Mouse (Mus musculus): ENCODE measurements around the gene Lect2. TPM values are rescaled to one million over a fixed set of nuclear protein-coding genes. Genes with fewer than 3 reads are reported as not detected.

The Lect2 gene
- polyA plus RNA-seq, 1 experiment from 2014 or later, result not detected

DNA sequence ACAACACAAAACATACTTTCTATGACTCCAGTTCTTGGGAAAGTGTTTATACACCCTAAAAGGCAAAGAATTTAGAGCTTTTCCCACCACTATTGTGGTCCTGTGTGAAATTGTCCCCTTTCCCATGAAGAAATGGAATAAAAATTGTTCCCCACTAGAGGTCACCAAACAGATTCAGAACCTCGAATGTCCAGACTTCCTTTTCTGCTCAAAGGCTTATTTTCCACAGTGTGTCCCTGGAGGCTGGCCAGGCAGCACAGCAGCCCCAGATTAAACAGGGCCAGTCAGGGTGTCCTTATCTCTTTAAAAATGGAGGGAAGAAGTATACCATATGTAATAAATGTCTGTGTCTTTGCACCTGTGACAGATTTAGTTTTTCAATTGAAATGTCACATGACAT lies 7.7 kb upstream of the Lect2 start:
- H3K4me1 ChIP-seq, result peaks cover 14% of the 10 kb centered on the region
- no peak overlapping the region for H3K4me2 ChIP-seq
- no peak overlapping the region for H3K27ac ChIP-seq
- H3K4me3 ChIP-seq, result no peak overlapping the region
- no peaks in the 10 kb centered on the region for H3K9me3 ChIP-seq
- H3K9ac ChIP-seq, result no peak overlapping the region
- H3K27me3 ChIP-seq, result no peaks in the 10 kb centered on the region
- ATAC-seq (ENCODE audit: insufficient number of reproducible peaks, insufficient read depth, low FRiP score, low TSS enrichment, low read depth), result no peak
- H3K36me3 ChIP-seq, result no peaks in the 10 kb centered on the region
- 4% methylated on average over 1 of the region's 1 CpGs for WGBS

GRCm38 (mm10) chr13:56554409-56554808 lies 6.1 kb upstream of the Lect2 start:
- H3K9me3 ChIP-seq, result no peaks in the 10 kb centered on the region
- peaks cover 14% of the 10 kb centered on the region for H3K4me1 ChIP-seq
- no peaks in the 10 kb centered on the region for H3K36me3 ChIP-seq
- 8% methylated on average over 2 of the region's 2 CpGs for WGBS
- H3K4me3 ChIP-seq, result no peak overlapping the region
- H3K4me2 ChIP-seq, result no peak overlapping the region
- no peak overlapping the region for H3K9ac ChIP-seq
- H3K27me3 ChIP-seq, result no peaks in the 10 kb centered on the region
- no peak for ATAC-seq (ENCODE audit: insufficient number of reproducible peaks, insufficient read depth, low FRiP score, low TSS enrichment, low read depth)
- no peak overlapping the region for H3K27ac ChIP-seq

DNA sequence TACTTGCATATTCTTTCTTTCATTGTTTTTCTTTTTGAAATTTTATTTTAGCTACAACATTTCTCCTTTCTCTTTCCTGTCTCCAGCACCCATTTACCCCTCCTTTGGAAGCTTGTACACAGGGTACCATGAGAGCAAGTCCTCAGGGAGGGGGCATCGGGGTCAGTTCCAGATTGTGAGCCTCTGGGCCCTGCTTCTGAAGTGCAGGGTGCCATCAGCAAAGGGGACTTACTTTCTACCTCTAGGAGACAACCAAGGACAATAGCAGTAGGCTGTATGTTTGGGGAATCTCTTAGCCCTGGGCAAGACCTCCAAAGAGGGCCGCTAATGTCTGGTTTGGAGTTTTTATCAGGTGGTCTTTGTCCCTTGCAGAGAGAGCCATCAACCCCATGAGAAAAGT lies 5.6 kb upstream of the Lect2 start:
- H3K27ac ChIP-seq, result no peak overlapping the region
- H3K27me3 ChIP-seq, result no peaks in the 10 kb centered on the region
- H3K4me3 ChIP-seq, result no peak overlapping the region
- no peaks in the 10 kb centered on the region for H3K36me3 ChIP-seq
- peaks cover 14% of the 10 kb centered on the region for H3K4me1 ChIP-seq
- no peak overlapping the region for H3K9ac ChIP-seq
- no peaks in the 10 kb centered on the region for H3K9me3 ChIP-seq
- no peak overlapping the region for H3K4me2 ChIP-seq
- 41% methylated on average over 2 of the region's 2 CpGs for WGBS
- ATAC-seq (ENCODE audit: insufficient number of reproducible peaks, insufficient read depth, low FRiP score, low TSS enrichment, low read depth), result no peak

DNA sequence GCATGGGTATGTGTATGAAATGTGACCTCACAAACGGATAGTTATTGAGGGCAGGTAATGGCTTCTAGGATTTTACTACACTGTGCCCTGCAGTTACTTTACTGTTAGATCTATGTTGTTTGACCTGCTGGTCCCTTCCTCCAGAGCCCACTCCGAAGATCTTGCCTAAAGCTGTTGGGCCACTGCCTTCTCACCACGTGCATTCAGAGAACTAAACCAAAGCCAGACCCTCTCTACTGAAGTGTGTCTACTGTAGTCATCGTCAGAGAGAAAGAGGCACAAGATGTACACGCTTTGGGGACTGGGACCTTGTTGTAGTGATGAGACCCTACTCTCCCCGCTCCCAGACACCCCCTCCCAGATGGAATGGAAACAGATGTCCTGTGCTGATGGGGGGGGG lies 3.4 kb upstream of the Lect2 start:
- Histone ChIP-seq H3K4me3 (no peak overlapping the region), H3K27me3 (no peaks in the 10 kb centered on the region), H3K9ac (no peak overlapping the region), H3K9me3 (no peaks in the 10 kb centered on the region), H3K27ac (no peak overlapping the region), H3K4me1 (peaks cover 14% of the 10 kb centered on the region), H3K36me3 (no peaks in the 10 kb centered on the region), H3K4me2 (no peak overlapping the region)
- ATAC-seq (ENCODE audit: insufficient number of reproducible peaks, insufficient read depth, low FRiP score, low TSS enrichment, low read depth), result no peak
- WGBS, result 54% methylated on average over 6 of the region's 6 CpGs

GRCm38 (mm10) chr13:56550574-56550973 lies 2.3 kb upstream of the Lect2 start:
- 48% methylated on average over 1 of the region's 1 CpGs for WGBS

GRCm38 (mm10) chr13:56549364-56549763 lies 1.1 kb upstream of the Lect2 start:
- ATAC-seq (ENCODE audit: insufficient number of reproducible peaks, insufficient read depth, low FRiP score, low TSS enrichment, low read depth), result no peak
- no peaks in the 10 kb centered on the region for H3K36me3 ChIP-seq
- WGBS, result 79% methylated on average over 4 of the region's 4 CpGs

More at GRCm38 (mm10) chr13:56550574-56550973, 2.3 kb upstream of the Lect2 start:
- H3K4me3 ChIP-seq, result no peak overlapping the region
- H3K9me3 ChIP-seq, result no peaks in the 10 kb centered on the region
- peaks cover 14% of the 10 kb centered on the region for H3K4me1 ChIP-seq
- H3K27me3 ChIP-seq, result no peaks in the 10 kb centered on the region
- H3K27ac ChIP-seq, result no peak overlapping the region
- ATAC-seq (ENCODE audit: insufficient number of reproducible peaks, insufficient read depth, low FRiP score, low TSS enrichment, low read depth), result no peak
- no peak overlapping the region for H3K4me2 ChIP-seq
- H3K36me3 ChIP-seq, result no peaks in the 10 kb centered on the region
- no peak overlapping the region for H3K9ac ChIP-seq

DNA sequence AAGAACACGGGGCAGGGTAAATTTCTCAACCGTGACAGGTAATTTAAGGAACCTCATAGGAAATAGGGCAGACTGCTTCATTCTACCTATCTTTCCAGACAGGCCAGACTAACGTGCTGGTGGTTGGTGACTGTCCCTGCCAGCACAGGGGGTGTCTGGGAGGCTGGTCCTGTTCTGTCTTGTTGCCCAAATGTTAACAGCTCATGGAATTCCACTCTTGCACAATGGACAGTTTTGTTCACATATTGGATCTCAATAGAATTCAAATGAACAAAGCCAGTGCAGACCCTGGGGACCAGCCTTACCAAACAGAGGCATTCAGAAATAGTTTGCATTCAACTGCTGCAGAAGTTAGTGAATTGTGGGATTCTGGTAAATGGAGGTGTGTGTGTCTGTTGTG lies 3.3 kb downstream of the Lect2 start:
- Histone ChIP-seq H3K27ac (no peak overlapping the region), H3K4me3 (no peak overlapping the region), H3K27me3 (no peaks in the 10 kb centered on the region), H3K9ac (no peak overlapping the region), H3K4me2 (no peak overlapping the region), H3K9me3 (no peaks in the 10 kb centered on the region), H3K4me1 (no peaks in the 10 kb centered on the region), H3K36me3 (no peaks in the 10 kb centered on the region)
- WGBS, result 41% methylated on average over 3 of the region's 3 CpGs
- no peak for ATAC-seq (ENCODE audit: insufficient number of reproducible peaks, insufficient read depth, low FRiP score, low TSS enrichment, low read depth)

More at GRCm38 (mm10) chr13:56549364-56549763, 1.1 kb upstream of the Lect2 start:
- Histone ChIP-seq H3K4me3 (no peak overlapping the region), H3K4me2 (no peak overlapping the region), H3K9ac (no peak overlapping the region), H3K4me1 (peaks cover 11% of the 10 kb centered on the region), H3K27ac (no peak overlapping the region), H3K27me3 (no peaks in the 10 kb centered on the region), H3K9me3 (no peaks in the 10 kb centered on the region)

DNA sequence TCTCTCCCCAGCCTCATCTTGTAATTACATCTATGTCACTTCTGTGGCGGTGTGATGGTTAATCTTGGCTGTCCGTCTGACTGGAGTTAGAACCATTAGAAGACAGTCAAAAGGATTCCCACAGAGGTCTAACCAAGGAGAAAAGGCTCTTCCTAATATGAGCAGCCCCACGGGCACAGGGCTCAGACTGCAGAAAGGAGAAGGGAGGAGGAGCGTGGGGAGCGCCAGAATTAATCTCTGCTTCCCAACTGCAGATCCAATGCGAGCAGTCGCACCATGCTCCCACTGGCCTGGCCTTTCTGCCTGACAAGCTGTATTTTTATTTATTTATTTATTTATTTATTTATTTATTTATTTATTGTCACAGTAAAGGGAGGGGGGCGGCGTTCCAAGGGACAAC lies 4.5 kb downstream of the Lect2 start:
- WGBS, result 79% methylated on average over 9 of the region's 9 CpGs
- ATAC-seq (ENCODE audit: insufficient number of reproducible peaks, insufficient read depth, low FRiP score, low TSS enrichment, low read depth), result no peak
- no peak overlapping the region for H3K27ac ChIP-seq
- no peaks in the 10 kb centered on the region for H3K27me3 ChIP-seq
- H3K4me1 ChIP-seq, result no peaks in the 10 kb centered on the region
- no peak overlapping the region for H3K9ac ChIP-seq
- H3K4me3 ChIP-seq, result no peak overlapping the region
- no peaks in the 10 kb centered on the region for H3K9me3 ChIP-seq
- H3K36me3 ChIP-seq, result no peaks in the 10 kb centered on the region
- H3K4me2 ChIP-seq, result no peak overlapping the region

DNA sequence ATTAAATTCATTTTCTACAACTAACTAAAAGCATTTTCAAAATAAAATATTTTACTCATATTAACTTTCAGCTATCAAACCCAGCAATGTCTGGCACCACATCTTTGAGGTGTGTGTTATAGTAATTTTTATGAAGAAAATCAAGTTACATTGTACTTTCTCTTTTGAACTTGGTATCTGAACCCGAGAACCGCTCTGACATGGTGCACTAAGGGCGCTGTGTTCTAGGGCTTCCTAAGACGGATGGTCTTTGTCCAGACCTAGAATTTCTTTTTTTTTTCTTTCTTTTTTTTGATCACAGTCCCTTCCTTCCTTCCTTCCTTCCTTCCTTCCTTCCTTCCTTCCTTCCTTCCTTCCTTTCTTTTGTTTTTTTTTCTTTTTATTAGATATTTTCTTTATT lies 8.5 kb downstream of the Lect2 start:
- H3K36me3 ChIP-seq, result no peaks in the 10 kb centered on the region
- no peak overlapping the region for H3K9ac ChIP-seq
- H3K4me3 ChIP-seq, result no peak overlapping the region
- no peak overlapping the region for H3K27ac ChIP-seq
- H3K4me2 ChIP-seq, result no peak overlapping the region
- H3K27me3 ChIP-seq, result no peaks in the 10 kb centered on the region
- H3K4me1 ChIP-seq, result no peaks in the 10 kb centered on the region
- H3K9me3 ChIP-seq, result no peaks in the 10 kb centered on the region
- no peak for ATAC-seq (ENCODE audit: insufficient number of reproducible peaks, insufficient read depth, low FRiP score, low TSS enrichment, low read depth)
- 98% methylated on average over 4 of the region's 4 CpGs for WGBS

DNA sequence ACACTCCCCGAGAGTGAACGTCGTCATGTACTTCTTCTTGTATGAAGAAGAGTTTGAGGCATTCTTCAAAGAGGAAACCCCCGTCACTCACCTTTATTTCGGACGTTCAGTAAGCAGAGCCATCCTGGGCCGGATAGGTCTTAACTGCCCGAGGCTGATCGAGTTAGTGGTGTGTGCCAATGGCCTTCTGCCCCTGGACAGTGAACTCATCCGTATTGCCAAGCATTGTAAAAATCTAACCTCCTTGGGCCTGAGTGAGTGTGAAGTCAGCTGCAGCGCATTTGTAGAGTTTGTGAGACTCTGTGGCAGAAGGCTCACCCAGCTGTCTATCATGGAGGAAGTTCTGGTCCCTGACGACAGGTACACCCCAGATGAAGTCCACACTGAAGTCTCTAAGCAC lies 11.3 kb downstream of the Lect2 start:
- WGBS, result 81% methylated on average over 12 of the region's 12 CpGs
- H3K27me3 ChIP-seq, result no peaks in the 10 kb centered on the region

GRCm38 (mm10) chr13:56535570-56535969 lies 12.7 kb downstream of the Lect2 start:
- peaks cover 4% of the 10 kb centered on the region; the same call in 1 of the 2 replicates for H3K9me3 ChIP-seq
- H3K4me3 ChIP-seq, result no peak overlapping the region
- H3K27me3 ChIP-seq, result no peaks in the 10 kb centered on the region
- H3K27ac ChIP-seq, result no peak overlapping the region
- no peaks in the 10 kb centered on the region for H3K36me3 ChIP-seq
- no peaks in the 10 kb centered on the region for H3K4me1 ChIP-seq
- no peak for ATAC-seq (ENCODE audit: insufficient number of reproducible peaks, insufficient read depth, low FRiP score, low TSS enrichment, low read depth)
- no peak overlapping the region for H3K9ac ChIP-seq
- no peak overlapping the region for H3K4me2 ChIP-seq
- 75% methylated on average over 5 of the region's 5 CpGs for WGBS

More for the DNA sequence above, 11.3 kb downstream of the Lect2 start:
- H3K4me2 ChIP-seq, result no peak overlapping the region
- H3K27ac ChIP-seq, result no peak overlapping the region
- no peak for ATAC-seq (ENCODE audit: insufficient number of reproducible peaks, insufficient read depth, low FRiP score, low TSS enrichment, low read depth)
- no peak overlapping the region for H3K9ac ChIP-seq
- H3K9me3 ChIP-seq, result peaks cover 4% of the 10 kb centered on the region; the same call in 1 of the 2 replicates
- H3K4me3 ChIP-seq, result no peak overlapping the region
- no peaks in the 10 kb centered on the region for H3K36me3 ChIP-seq
- H3K4me1 ChIP-seq, result no peaks in the 10 kb centered on the region

DNA sequence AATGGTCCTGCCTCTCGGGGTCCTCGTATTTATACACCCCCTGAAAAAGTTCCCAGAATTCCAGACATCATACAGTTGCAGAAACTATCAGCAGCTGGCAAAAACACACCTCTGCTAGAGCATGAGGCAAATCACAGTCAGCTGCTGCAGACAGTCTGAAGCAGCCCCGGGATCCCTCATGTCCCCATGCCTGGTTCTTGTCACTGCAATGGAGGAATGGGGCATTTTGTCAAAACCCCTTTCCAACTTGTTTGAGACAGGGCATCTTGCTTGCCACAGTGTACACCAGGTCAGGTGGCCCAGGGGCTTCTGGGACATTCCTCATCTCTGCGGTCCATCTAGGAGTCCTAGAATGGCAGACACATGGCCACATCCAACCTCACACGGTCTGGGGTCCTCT lies 13.4 kb downstream of the Lect2 start:
- Histone ChIP-seq H3K27ac (no peak overlapping the region), H3K27me3 (no peaks in the 10 kb centered on the region), H3K4me2 (no peak overlapping the region), H3K4me1 (no peaks in the 10 kb centered on the region), H3K9ac (no peak overlapping the region), H3K36me3 (no peaks in the 10 kb centered on the region), H3K4me3 (no peak overlapping the region), H3K9me3 (peaks cover 4% of the 10 kb centered on the region; the same call in 1 of the 2 replicates)
- ATAC-seq (ENCODE audit: insufficient number of reproducible peaks, insufficient read depth, low FRiP score, low TSS enrichment, low read depth), result no peak
- 84% methylated on average over 5 of the region's 5 CpGs for whole genome bisulfite sequencing

DNA sequence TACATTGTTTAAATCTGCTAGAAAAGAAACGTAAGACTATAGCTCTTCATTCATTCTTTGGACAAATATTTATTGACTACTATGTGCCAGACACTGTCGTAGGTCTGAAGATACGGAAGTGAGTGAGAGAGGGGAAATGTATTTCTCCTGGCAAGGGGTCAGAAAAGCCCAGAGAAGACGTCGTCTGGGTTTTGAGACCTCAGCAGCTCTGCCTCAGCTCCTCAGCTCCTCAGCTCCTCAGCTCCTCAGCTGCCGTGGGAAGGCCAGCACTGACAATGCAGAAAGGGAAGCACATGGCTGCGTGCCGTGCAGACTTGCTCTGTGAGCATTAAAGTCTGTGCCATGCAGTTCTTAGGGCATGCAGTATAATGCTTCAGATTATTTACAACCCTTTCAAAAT lies 18.6 kb downstream of the Lect2 start:
- Histone ChIP-seq H3K4me2 (no peak overlapping the region), H3K9ac (no peak overlapping the region), H3K27me3 (no peaks in the 10 kb centered on the region), H3K36me3 (no peaks in the 10 kb centered on the region), H3K4me1 (no peaks in the 10 kb centered on the region), H3K4me3 (no peak overlapping the region), H3K27ac (no peak overlapping the region), H3K9me3 (peaks cover 4% of the 10 kb centered on the region; the same call in 1 of the 2 replicates)
- ATAC-seq (ENCODE audit: insufficient number of reproducible peaks, insufficient read depth, low FRiP score, low TSS enrichment, low read depth), result no peak
- 64% methylated on average over 8 of the region's 8 CpGs for WGBS

Data from embryonic facial prominence, embryonic 13.5 days (tissue).